Mouse (Mus musculus): ENCODE measurements at regions not wholly inside any gene's neighbourhood (a gene's known extent, or its start where the extent isn't known, plus 50 kb on each side); places are given as distances from the start of the nearest gene placed in this dataset.
A peak's percentile ranks its signal among the peaks of the same experiment; 100 is the strongest.

DNA sequence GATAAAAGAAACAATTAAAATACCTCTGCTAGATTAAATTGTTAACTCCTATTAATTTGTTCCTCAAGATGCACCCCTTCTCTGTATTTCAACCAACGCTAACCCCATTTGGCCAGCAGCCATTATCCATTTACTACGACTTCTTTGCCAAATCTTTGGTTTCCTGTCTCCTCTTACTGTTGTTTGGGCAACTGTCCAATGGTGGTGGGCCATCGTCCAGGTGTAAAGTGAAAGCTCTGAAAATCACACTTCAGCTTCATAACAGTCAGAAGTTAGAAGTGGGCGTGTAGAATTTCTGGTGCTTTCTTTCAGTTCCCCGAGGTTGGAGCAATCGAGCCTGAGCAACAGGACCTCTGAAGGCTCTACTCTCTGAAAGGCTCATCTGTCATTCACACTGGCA is 66.8 kb upstream of the Zbtb20 start:
- no peak for ATAC-seq (ENCODE audit: low TSS enrichment)

DNA sequence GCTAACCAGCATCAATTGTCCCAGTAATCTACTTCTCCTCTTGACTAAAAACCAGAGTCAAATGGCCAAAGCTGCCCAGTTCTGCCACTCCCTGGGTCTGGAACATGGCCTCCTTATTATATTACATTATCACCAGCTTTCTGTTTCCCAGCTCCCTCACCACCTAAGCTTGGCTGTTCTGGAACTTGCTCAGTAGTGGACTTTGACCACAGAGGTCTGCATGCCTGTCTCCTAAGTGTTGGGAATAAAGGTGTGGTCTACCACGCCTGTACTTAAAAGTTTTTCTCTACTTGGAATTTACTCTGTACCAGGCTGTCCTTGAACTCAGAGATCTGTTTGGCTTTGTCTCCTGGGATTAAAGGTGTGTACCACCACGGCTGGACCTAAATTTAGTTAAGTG is 68.1 kb upstream of the Zbtb20 start:
- no peak for ATAC-seq (ENCODE audit: low TSS enrichment)

DNA sequence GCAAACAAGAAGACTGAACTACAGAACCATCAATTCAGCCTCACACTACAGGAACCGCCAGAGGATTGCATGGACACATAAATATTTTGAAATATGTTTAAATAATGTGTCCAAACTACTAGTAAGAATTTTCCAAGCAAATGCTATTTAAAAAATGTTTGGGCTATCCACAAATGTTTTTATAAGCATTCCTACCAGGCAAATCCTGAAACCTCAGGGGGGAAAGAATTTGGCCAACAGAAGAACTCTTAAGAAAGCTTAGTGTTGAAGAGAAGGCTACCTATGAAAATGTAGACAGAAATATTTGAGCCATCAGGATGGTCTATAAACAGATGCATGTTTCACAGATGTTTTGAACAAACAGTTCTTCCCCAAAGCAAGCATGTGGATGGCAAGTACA is 72.1 kb upstream of the Zbtb20 start:
- no peak for ATAC-seq (ENCODE audit: low TSS enrichment)

- ATAC-seq (ENCODE audit: low TSS enrichment), result peak; percentile 57; the same call in 1 of the 2 replicates
These were observed 83.1 kb upstream of the Zbtb20 start for GRCm38 (mm10) chr16:42792571-42792970.

DNA sequence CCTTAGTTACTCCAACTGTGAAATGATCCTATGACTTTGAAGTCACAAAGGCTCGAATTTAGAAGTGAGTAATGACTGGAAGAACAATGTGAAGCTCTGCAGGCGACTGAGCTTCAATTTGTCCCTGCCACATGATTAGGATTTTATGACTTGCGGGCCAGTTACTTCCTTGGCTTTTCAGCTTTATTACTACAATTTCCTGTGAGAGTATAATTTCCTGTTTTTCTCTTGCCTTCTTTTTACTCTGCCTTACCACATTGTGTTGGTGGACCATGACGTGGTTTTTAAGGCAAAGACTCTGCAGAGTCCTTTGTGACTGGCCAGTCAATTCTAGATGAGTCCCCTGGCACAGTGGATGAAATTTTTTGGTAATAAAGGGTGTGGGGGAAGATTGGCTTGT is 91.0 kb upstream of the Zbtb20 start:
- ATAC-seq (ENCODE audit: low TSS enrichment), result no peak

GRCm38 (mm10) chr16:42784031-42784430 is 91.7 kb upstream of the Zbtb20 start:
- ATAC-seq (ENCODE audit: low TSS enrichment), result no peak

- ATAC-seq (ENCODE audit: low TSS enrichment), result peak; percentile 98
These were observed 93.5 kb upstream of the Zbtb20 start for GRCm38 (mm10) chr16:42782091-42782679.

DNA sequence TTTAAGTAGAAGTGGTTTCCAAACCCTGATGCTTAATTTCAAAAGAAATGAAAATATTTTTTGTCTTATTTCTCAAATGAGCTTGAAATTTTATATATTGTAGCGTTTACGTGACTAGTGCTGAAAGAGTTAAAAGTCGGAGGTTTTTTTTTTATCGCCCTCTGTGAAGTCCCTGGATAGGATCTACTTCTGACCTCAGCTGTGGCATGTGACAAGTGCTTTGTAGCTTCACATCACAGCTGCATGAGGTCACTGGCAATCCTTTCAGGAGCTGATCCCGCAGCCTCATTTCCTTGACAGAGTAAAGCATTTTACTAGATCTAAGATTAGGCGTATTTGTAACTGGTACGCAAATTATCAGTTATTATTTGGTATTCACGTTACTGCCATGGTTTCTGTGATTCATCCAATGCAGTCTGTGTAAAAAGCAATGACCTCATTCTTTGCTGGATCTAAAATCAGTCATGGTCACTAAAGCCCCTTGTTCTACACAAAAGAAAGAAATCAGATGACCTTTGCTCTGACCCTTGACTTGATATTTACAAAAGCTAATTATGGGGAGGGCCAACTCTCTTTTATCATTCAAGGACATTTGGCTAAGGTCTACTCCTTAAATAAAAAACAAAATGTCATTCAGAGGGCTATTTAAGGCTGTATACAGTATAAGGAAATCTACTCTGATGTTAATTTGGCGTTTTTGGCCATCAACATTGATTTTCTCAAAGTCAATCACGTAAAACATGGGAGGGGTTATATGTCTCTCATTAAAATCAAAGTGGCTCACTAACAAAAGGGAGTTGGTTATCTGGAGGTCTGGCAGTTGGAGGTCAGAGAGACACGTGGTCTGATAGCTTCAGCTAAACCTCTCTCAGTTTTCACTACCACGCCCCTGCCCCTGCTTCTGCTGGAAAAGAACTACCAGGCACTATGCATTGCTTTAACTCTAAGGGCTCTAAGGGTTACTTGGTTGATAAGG is 94.3 kb upstream of the Zbtb20 start:
- no peak for ATAC-seq (ENCODE audit: low TSS enrichment)

DNA sequence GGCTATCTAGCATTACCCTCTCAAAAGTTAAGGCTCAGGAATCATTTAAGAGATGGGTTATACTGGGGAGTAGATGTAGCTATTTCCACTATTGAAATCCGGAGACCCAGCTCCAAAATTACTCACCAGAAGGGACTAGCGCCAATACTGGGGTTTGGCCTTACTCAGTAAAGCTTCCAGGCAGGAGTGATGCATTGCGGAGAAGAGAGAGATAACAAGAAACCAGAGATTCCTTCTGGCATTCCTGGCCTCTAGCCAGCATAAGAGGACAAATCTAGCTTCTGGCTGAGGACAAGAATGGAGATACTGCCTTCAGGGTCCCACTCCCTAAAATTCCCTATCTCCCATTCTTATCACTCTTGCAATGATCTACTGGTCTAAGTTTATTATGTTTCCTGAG is 95.7 kb upstream of the Zbtb20 start:
- ATAC-seq (ENCODE audit: low TSS enrichment), result no peak

GRCm38 (mm10) chr16:42772640-42773039 is 103.0 kb upstream of the Zbtb20 start:
- ATAC-seq (ENCODE audit: low TSS enrichment), result no peak

- no peak for ATAC-seq (ENCODE audit: low TSS enrichment)
These were observed 105.5 kb upstream of the Zbtb20 start for GRCm38 (mm10) chr16:42770199-42770598.

GRCm38 (mm10) chr16:42748681-42749080 is 127.0 kb upstream of the Zbtb20 start:
- ATAC-seq (ENCODE audit: low TSS enrichment), result peak; percentile 80

DNA sequence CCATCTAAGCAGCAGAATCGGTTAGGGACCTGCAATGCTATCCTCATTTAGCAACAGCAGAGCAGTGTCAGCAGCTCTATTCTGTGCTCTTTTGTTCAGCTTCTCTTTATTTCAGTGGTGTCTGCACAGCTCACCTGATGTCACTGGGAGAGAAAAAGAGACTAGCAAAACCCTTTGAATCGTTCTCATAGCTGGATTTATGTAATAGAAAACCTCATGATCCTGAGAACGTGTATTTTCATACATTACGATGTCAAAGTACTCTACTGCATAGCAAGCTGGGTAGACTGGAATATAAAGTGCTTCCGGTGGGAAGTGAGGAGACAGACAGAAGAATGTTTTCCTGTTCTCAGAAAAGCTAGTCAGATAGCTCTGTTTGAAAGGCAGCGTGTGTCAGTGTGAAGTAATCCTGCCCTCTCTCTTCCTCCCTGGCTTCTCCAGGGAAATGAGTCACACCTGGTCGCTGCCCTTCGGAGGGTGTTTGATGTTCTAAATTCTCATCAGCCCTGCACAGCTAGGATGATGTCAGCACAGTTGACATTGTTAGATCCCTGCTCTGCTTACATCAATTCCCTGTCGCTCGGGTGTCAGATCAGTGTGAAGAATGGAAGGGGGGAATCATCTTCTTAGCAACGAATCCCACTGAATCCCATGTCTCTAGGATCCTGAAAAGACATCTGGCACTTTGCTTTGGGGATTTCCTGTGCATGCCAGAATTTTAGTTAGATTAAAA is 129.6 kb upstream of the Zbtb20 start:
- ATAC-seq (ENCODE audit: low TSS enrichment), result peak; percentile 56

DNA sequence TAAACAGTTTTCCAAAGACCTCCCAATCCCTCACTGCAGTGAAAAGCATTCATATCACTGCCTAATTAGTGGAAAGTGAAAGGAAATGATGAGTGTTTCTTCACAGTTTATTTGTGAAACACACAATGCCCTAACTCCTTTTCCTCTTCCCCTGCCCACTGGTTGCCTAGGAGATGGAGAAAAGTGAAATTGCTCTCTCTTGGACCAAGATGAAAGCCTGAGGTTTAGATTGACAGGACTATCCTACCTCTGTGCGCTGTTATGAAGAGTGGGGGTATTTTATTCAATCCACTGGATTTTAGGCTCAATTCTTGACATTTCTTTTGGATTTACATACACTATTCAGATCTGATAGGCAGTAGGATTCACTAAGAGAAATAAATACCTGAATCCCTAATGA is 132.1 kb upstream of the Zbtb20 start:
- ATAC-seq (ENCODE audit: low TSS enrichment), result no peak; the same call in 1 of the 2 replicates

DNA sequence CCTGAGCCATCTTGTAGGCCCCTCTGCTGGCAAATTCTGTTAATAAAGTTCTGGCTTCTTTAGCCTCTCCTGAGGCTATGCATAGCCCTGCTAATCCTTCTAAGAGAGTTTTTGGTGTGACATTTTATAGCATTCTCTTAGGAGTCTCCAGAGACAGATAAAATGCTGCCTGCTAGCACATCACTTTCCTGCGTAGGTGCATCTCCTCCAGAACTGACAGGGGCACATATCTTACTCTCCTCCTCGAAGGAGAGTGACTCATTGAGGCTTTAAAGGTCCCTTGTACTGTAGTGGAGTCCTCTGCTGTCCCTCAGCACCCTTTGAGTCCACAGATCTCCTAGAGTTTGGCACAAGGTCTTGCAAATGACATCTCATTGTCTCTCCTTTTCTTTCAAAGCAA is 132.6 kb upstream of the Zbtb20 start:
- peak; percentile 76 for ATAC-seq (ENCODE audit: low TSS enrichment)

DNA sequence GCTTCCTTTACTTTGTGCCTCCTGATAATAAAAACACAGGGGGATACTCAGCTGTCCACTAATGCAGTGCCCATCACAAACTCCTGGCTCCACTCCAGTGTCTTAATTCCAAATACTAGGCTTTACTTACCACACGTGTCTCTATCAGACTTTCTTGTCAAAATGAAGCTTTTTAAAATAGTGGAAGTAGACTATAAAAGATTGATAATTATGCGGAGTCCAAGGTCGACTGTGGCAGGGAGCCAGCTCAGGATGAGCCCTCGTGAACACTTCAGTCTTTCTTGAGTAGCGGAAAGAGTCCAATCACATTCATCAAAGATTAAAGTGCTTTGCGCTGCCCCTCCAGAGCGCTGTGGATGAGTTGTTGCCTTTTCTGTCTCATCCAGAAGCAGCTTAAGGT is 147.9 kb upstream of the Zbtb20 start:
- ATAC-seq (ENCODE audit: low TSS enrichment), result no peak

- ATAC-seq (ENCODE audit: low TSS enrichment), result no peak
These were observed 155.8 kb upstream of the Zbtb20 start for GRCm38 (mm10) chr16:42719915-42720314.

DNA sequence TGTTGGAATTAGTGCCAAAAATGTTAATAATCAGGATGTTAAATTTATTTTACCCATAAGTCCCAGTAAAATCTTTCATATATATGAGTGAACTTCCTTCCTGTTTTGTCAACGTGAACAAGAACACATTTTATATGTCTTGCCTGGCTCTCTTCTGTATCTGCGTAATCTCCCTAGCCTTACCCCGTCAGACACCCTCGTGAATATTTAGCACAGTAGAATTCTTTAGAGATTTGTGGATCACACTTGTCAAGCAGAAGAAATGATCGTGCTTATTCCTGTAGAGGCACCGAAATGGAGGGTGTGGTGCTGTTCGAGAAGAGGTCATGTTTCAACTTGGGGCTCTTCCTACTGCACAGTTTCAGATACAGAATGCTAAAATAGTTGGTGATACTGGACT is 157.2 kb upstream of the Zbtb20 start:
- peak; percentile 58 for ATAC-seq (ENCODE audit: low TSS enrichment)

- ATAC-seq (ENCODE audit: low TSS enrichment), result peak; percentile 94
These were observed 157.8 kb upstream of the Zbtb20 start for GRCm38 (mm10) chr16:42717828-42718412.

DNA sequence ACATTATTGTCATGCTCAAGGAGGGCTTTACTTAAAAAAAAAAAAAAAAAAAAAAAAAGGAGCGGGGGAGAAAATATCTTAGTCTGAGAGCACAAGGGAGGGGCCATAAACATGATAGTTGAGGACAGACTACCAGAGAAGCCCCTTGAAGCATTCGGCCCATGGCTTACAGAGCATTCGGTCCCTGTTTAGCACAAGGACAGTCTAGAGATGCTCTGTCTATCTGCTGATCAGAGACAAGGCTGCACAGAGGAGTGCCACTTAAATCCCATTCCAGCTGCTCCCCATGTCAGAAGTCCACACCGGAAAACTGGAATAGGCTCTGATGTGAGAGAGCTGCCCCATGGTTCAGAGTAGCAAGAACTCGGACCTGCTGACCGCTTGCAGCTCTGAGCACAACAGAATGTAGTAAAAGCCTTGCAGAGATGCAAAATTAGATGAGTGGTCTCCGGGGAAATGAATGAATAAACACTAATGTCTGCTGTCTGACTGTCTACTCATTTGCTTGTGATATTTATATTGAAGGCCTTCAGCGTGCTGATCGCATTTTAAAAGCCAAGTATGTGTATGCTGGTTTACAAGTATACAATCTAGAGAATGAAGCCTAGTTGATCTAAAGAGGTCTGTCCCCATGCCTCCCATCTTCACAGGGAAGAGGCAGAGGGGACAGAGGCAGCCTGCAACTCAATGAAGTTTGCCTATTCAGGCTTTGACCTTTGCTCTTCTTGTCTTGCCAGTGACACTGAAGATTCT is 158.4 kb upstream of the Zbtb20 start:
- 0 out of 2 replicates have a peak, but pooled peaks have one; percentile 7 for ATAC-seq (ENCODE audit: low TSS enrichment)

DNA sequence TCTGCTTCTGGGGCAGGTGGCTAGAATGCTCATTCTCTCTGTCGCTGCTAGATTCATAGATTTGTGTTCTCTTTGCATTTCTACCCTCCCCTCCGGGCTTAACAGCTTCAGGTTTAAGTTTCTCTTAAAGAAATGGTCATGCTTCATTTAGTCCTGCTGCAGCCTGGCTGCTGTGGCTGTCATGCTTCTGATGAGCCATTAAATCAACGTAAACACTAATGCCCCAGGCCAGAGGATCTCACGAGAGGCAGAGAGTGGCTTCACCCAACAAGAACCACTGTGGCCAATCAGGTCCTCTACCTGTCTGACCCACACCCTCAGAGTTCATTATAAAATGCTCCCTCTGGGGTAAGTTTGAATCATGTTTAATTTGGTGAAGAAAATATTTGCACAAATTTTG is 173.0 kb upstream of the Zbtb20 start:
- ATAC-seq (ENCODE audit: low TSS enrichment), result no peak

All from frontal cortex, adult (tissue).